Mouse (Mus musculus) embryonic facial prominence, embryonic 12.5 days (tissue): Measurements from ENCODE around the gene Nek6. TPM values are rescaled to one million over a fixed set of nuclear protein-coding genes. Genes with fewer than 3 reads are reported as not detected.

Experiments
- ATAC-seq: fragments of 200-750 bp; cut with Nextera tagmentation; 2 replicates; pipeline ENCODE4 v1.8.0; 2017; ENCODE audit not compliant: insufficient number of reproducible peaks, insufficient read depth, low FRiP score, low TSS enrichment
- H3K27ac ChIP-seq: fragments of 300-500 bp; sonication (generic); 2 replicates; pipeline ENCODE4 v1.5.1; 2016; ENCODE audit warnings: mild to moderate bottlenecking
- H3K27me3 ChIP-seq: fragments of 300-500 bp; sonication (generic); 2 replicates; pipeline ENCODE4 v1.6.1; 2016; ENCODE audit warnings: mild to moderate bottlenecking, moderate library complexity
- H3K36me3 ChIP-seq: fragments of 300-500 bp; sonication (generic); 2 replicates; pipeline ENCODE4 v1.6.1; 2016; ENCODE audit warnings: mild to moderate bottlenecking
- H3K4me1 ChIP-seq: fragments of 300-500 bp; sonication (generic); 2 replicates; pipeline ENCODE4 v1.6.1; 2016
- H3K4me2 ChIP-seq: fragments of 300-500 bp; sonication (generic); replicated peaks from 2 replicates; pipeline ENCODE4 v1.6.1; 2016; ENCODE audit warnings: mild to moderate bottlenecking, moderate library complexity
- H3K4me3 ChIP-seq: fragments of 300-500 bp; sonication (generic); 2 replicates; pipeline ENCODE4 v1.5.1; 2016; ENCODE audit warnings: mild to moderate bottlenecking
- H3K9ac ChIP-seq: fragments of 300-500 bp; sonication (generic); 2 replicates; pipeline ENCODE4 v1.6.1; 2016; ENCODE audit warnings: mild to moderate bottlenecking, moderate library complexity
- H3K9me3 ChIP-seq: fragments of 300-500 bp; sonication (generic); 2 replicates; pipeline ENCODE4 v1.6.1; 2016; ENCODE audit warnings: mild to moderate bottlenecking, moderate library complexity
- WGBS: fragments of 180-500 bp; shearing (Covaris S2); methylation state at CpG from one replicate; pipeline ENCODE4 v1.1.7; 2016; 5-methylcytosine and 5-hydroxymethylcytosine counted together
- polyA plus RNA-seq: library from polyadenylated mRNA; unstranded; fragments of >200 nt; fragmentation: Nextera tagmentation; extraction: Ambion mirVana; gene quantifications from 2 replicates; pipeline ENCODE4 v1.2.1, GENCODE M21; 2016

The Nek6 gene
- polyA plus RNA-seq, 1 experiment from 2014 or later, result 135 TPM

- Histone ChIP-seq H3K9ac (no peak overlapping the region), H3K27ac (no peak overlapping the region), H3K4me3 (no peak overlapping the region), H3K36me3 (peaks cover 30% of the 10 kb centered on the region), H3K4me1 (0 out of 2 replicates have a peak, but pooled peaks cover 4% of the 10 kb centered on the region), H3K9me3 (no peaks in the 10 kb centered on the region), H3K4me2 (no peak overlapping the region), H3K27me3 (no peaks in the 10 kb centered on the region)
- WGBS, result 89% methylated on average over 6 of the region's 6 CpGs
- no peak for ATAC-seq
These were observed 103.0 kb downstream of the Nek6 start for GRCm38 (mm10) chr2:38614437-38614836.

- no peak overlapping the region for H3K4me2 ChIP-seq
- no peak for ATAC-seq
- H3K4me3 ChIP-seq, result no peak overlapping the region
- no peaks in the 10 kb centered on the region for H3K27me3 ChIP-seq
- H3K9me3 ChIP-seq, result no peaks in the 10 kb centered on the region
- no peak overlapping the region for H3K9ac ChIP-seq
- H3K36me3 ChIP-seq, result peaks cover 27% of the 10 kb centered on the region
- no peak overlapping the region for H3K27ac ChIP-seq
- H3K4me1 ChIP-seq, result 0 out of 2 replicates have a peak, but pooled peaks cover 4% of the 10 kb centered on the region
- 57% methylated on average over 4 of the region's 4 CpGs for WGBS
These were observed 104.6 kb downstream of the Nek6 start for GRCm38 (mm10) chr2:38616072-38616471.

GRCm38 (mm10) chr2:38616956-38617872 is 105.8 kb downstream of the Nek6 start:
- no peak for ATAC-seq
- H3K4me2 ChIP-seq, result no peak overlapping the region
- no peaks in the 10 kb centered on the region for H3K9me3 ChIP-seq
- H3K27ac ChIP-seq, result no peak overlapping the region
- H3K9ac ChIP-seq, result no peak overlapping the region
- H3K36me3 ChIP-seq, result peaks cover 35% of the 10 kb centered on the region
- no peaks in the 10 kb centered on the region for H3K27me3 ChIP-seq
- 91% methylated on average over 5 of the region's 5 CpGs for WGBS
- H3K4me3 ChIP-seq, result no peak overlapping the region
- 0 out of 2 replicates have a peak, but pooled peaks cover 4% of the 10 kb centered on the region for H3K4me1 ChIP-seq

- H3K27ac ChIP-seq, result no peak overlapping the region
- no peak for ATAC-seq
- no peaks in the 10 kb centered on the region for H3K9me3 ChIP-seq
- no peak overlapping the region for H3K9ac ChIP-seq
- H3K4me2 ChIP-seq, result no peak overlapping the region
- H3K27me3 ChIP-seq, result no peaks in the 10 kb centered on the region
- peaks cover 26% of the 10 kb centered on the region for H3K36me3 ChIP-seq
- 88% methylated on average over 4 of the region's 4 CpGs for WGBS
- 0 out of 2 replicates have a peak, but pooled peaks cover 4% of the 10 kb centered on the region for H3K4me1 ChIP-seq
- H3K4me3 ChIP-seq, result no peak overlapping the region
These were observed 108.3 kb downstream of the Nek6 start for GRCm38 (mm10) chr2:38619777-38620176.

GRCm38 (mm10) chr2:38621076-38621475 is 109.6 kb downstream of the Nek6 start:
- H3K27me3 ChIP-seq, result no peaks in the 10 kb centered on the region
- no peak overlapping the region for H3K27ac ChIP-seq
- no peaks in the 10 kb centered on the region for H3K9me3 ChIP-seq
- 83% methylated on average over 4 of the region's 4 CpGs for WGBS
- H3K4me1 ChIP-seq, result 0 out of 2 replicates have a peak, but pooled peaks cover 4% of the 10 kb centered on the region
- H3K4me2 ChIP-seq, result no peak overlapping the region
- H3K9ac ChIP-seq, result no peak overlapping the region
- ATAC-seq, result no peak
- no peak overlapping the region for H3K4me3 ChIP-seq
- peaks cover 35% of the 10 kb centered on the region for H3K36me3 ChIP-seq

- H3K4me2 ChIP-seq, result no peak overlapping the region
- no peak overlapping the region for H3K27ac ChIP-seq
- 84% methylated on average over 6 of the region's 6 CpGs for WGBS
- H3K9me3 ChIP-seq, result no peaks in the 10 kb centered on the region
- no peak for ATAC-seq
- H3K27me3 ChIP-seq, result no peaks in the 10 kb centered on the region
- H3K4me1 ChIP-seq, result 0 out of 2 replicates have a peak, but pooled peaks cover 1% of the 10 kb centered on the region
- H3K36me3 ChIP-seq, result peaks cover 41% of the 10 kb centered on the region
- H3K4me3 ChIP-seq, result no peak overlapping the region
- H3K9ac ChIP-seq, result no peak overlapping the region
These were observed 110.2 kb downstream of the Nek6 start for GRCm38 (mm10) chr2:38621610-38622021.

- ATAC-seq, result no peak
- no peaks in the 10 kb centered on the region for H3K4me1 ChIP-seq
- H3K27me3 ChIP-seq, result no peaks in the 10 kb centered on the region
- no peak overlapping the region for H3K27ac ChIP-seq
- WGBS, result 95% methylated on average over 3 of the region's 3 CpGs
- no peak overlapping the region for H3K4me2 ChIP-seq
- H3K9me3 ChIP-seq, result no peaks in the 10 kb centered on the region
- H3K4me3 ChIP-seq, result no peak overlapping the region
- H3K36me3 ChIP-seq, result peaks cover 45% of the 10 kb centered on the region
- no peak overlapping the region for H3K9ac ChIP-seq
These were observed 112.0 kb downstream of the Nek6 start for GRCm38 (mm10) chr2:38623411-38623810.

GRCm38 (mm10) chr2:38623821-38624590 is 112.6 kb downstream of the Nek6 start:
- no peak overlapping the region for H3K4me2 ChIP-seq
- H3K4me3 ChIP-seq, result no peak overlapping the region
- H3K9ac ChIP-seq, result no peak overlapping the region
- H3K9me3 ChIP-seq, result no peaks in the 10 kb centered on the region
- H3K27ac ChIP-seq, result no peak overlapping the region
- no peaks in the 10 kb centered on the region for H3K27me3 ChIP-seq
- WGBS, result 89% methylated on average over 8 of the region's 8 CpGs
- no peak for ATAC-seq
- H3K4me1 ChIP-seq, result no peaks in the 10 kb centered on the region
- peaks cover 50% of the 10 kb centered on the region for H3K36me3 ChIP-seq

- Histone ChIP-seq H3K4me1 (no peaks in the 10 kb centered on the region), H3K4me2 (no peak overlapping the region), H3K4me3 (no peak overlapping the region), H3K9ac (no peak overlapping the region), H3K36me3 (peaks cover 74% of the 10 kb centered on the region), H3K9me3 (no peaks in the 10 kb centered on the region), H3K27ac (no peak overlapping the region), H3K27me3 (no peaks in the 10 kb centered on the region)
- WGBS, result 83% methylated on average over 4 of the region's 4 CpGs
- ATAC-seq, result no peak
These were observed 117.4 kb downstream of the Nek6 start for GRCm38 (mm10) chr2:38628801-38629200.

- WGBS, result 96% methylated on average over 3 of the region's 3 CpGs
- H3K27me3 ChIP-seq, result no peaks in the 10 kb centered on the region
- H3K27ac ChIP-seq, result no peak overlapping the region
- no peak overlapping the region for H3K9ac ChIP-seq
- no peak for ATAC-seq
- no peak overlapping the region for H3K4me2 ChIP-seq
- H3K9me3 ChIP-seq, result no peaks in the 10 kb centered on the region
- H3K4me3 ChIP-seq, result no peak overlapping the region
- no peaks in the 10 kb centered on the region for H3K4me1 ChIP-seq
- peaks cover 79% of the 10 kb centered on the region for H3K36me3 ChIP-seq
These were observed 118.0 kb downstream of the Nek6 start for GRCm38 (mm10) chr2:38629451-38629850.

GRCm38 (mm10) chr2:38630574-38630973 is 119.1 kb downstream of the Nek6 start:
- WGBS, result 92% methylated on average over 2 of the region's 2 CpGs
- H3K9ac ChIP-seq, result no peak overlapping the region
- no peak overlapping the region for H3K27ac ChIP-seq
- H3K4me3 ChIP-seq, result no peak overlapping the region
- H3K4me2 ChIP-seq, result no peak overlapping the region
- no peaks in the 10 kb centered on the region for H3K4me1 ChIP-seq
- peaks cover 85% of the 10 kb centered on the region for H3K36me3 ChIP-seq
- no peak for ATAC-seq
- H3K27me3 ChIP-seq, result no peaks in the 10 kb centered on the region
- no peaks in the 10 kb centered on the region for H3K9me3 ChIP-seq
